Mouse (Mus musculus) hindbrain, embryonic 10.5 days (tissue): ENCODE results near the gene Gfod1. TPM values are rescaled to one million over a fixed set of nuclear protein-coding genes. Genes with fewer than 3 reads are reported as not detected.

ENCODE experiments used
- DNase-seq: peaks from one replicate; pipeline ENCODE4 v3.0.0-alpha.2; 2017; ENCODE audit warnings: low spot score
- H3K27ac ChIP-seq: fragments of 300-500 bp; sonication (generic); 2 replicates; pipeline ENCODE4 v1.5.1; 2016; ENCODE audit warnings: mild to moderate bottlenecking, moderate library complexity
- H3K27me3 ChIP-seq: fragments of 300-500 bp; sonication (generic); 2 replicates; pipeline ENCODE4 v1.6.1; 2016; ENCODE audit warnings: mild to moderate bottlenecking; ENCODE audit not compliant: poor library complexity, insufficient read depth, severe bottlenecking
- H3K36me3 ChIP-seq: fragments of 300-500 bp; sonication (generic); 2 replicates; pipeline ENCODE4 v1.6.1; 2016; ENCODE audit warnings: mild to moderate bottlenecking, moderate library complexity
- H3K4me1 ChIP-seq: fragments of 300-500 bp; sonication (generic); replicated peaks from 2 replicates; pipeline ENCODE4 v1.6.1; 2016; ENCODE audit warnings: mild to moderate bottlenecking
- H3K4me3 ChIP-seq: fragments of 300-500 bp; sonication (generic); 2 replicates; pipeline ENCODE4 v1.5.1; 2016; ENCODE audit warnings: mild to moderate bottlenecking, moderate library complexity
- H3K9me3 ChIP-seq: fragments of 300-500 bp; sonication (generic); 2 replicates; pipeline ENCODE4 v1.6.1; 2016; ENCODE audit warnings: mild to moderate bottlenecking, moderate library complexity
- WGBS: fragments of 180-500 bp; shearing (Covaris S2); methylation state at CpG from one replicate; pipeline ENCODE4 v1.1.7; 2016; 5-methylcytosine and 5-hydroxymethylcytosine counted together
- polyA plus RNA-seq: library from polyadenylated mRNA; unstranded; fragments of >200 nt; fragmentation: Nextera tagmentation; extraction: Ambion mirVana; gene quantifications from 2 replicates; pipeline ENCODE4 v1.2.1, GENCODE M21; 2016

Gfod1 gene
- polyA plus RNA-seq, 1 experiment from 2014 or later = 0.43 TPM

DNA sequence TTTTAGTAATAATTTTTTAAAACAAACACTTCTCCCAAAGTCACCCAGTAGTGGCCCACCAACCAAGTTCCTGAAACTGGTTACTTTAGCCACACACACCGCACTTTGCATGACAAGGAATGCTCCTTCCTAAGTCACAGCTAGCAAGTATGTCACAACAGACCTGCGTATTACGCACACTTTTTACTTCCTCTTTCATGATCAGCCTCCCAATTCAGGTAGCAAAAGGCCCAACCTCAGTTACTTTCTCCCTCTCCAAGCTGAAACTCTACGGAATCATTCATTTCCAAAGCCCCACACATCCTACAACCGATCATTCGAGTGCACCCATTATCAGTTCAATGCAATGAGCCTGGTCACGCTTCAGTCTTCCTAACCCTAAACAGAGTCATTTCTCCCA lies 8.3 kb downstream of the Gfod1 start:
- DNase-seq = no peak
- Histone ChIP-seq H3K27me3 (peaks cover 39% of the 10 kb centered on the region), H3K27ac (no peak overlapping the region), H3K36me3 (no peaks in the 10 kb centered on the region), H3K9me3 (no peaks in the 10 kb centered on the region), H3K4me1 (no peaks in the 10 kb centered on the region; the same call in 1 of the 2 replicates), H3K4me3 (no peak overlapping the region)
- WGBS = 87% methylated on average over 7 of the region's 7 CpGs

- 63% methylated on average over 7 of the region's 7 CpGs for WGBS
- no peaks in the 10 kb centered on the region for H3K9me3 ChIP-seq
- no peaks in the 10 kb centered on the region; the same call in 1 of the 2 replicates for H3K4me1 ChIP-seq
- DNase-seq = no peak
- H3K27ac ChIP-seq = no peak overlapping the region
- no peak overlapping the region for H3K4me3 ChIP-seq
- H3K36me3 ChIP-seq = no peaks in the 10 kb centered on the region
- peaks cover 33% of the 10 kb centered on the region for H3K27me3 ChIP-seq
Measured at GRCm38 (mm10) chr13:43294957-43295590, 8.9 kb downstream of the Gfod1 start.

DNA sequence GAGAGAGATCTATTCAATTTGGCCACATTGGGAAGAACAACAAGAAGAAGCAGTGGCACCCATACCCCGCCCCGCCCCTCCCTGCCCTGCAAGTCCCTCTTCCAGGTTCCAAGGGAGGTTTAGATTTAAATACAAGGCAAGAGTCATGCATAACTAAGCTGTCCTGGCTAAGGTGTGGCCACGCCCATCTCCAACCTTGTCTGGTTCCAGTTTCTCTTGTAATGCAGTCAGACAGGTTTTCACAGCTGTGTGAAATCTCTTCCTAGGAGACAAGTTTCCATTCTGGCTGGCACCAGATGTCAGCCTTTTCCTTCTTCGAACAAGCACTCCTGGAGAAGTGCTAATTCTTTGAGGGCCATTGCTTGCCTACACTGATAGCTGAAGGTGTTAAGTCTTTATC lies 11.1 kb downstream of the Gfod1 start:
- no peak for DNase-seq
- WGBS = 76% methylated on average over 4 of the region's 4 CpGs
- Histone ChIP-seq H3K4me1 (peaks cover 13% of the 10 kb centered on the region), H3K27me3 (peaks cover 18% of the 10 kb centered on the region), H3K27ac (no peak overlapping the region), H3K9me3 (no peaks in the 10 kb centered on the region), H3K4me3 (no peak overlapping the region), H3K36me3 (no peaks in the 10 kb centered on the region)

- H3K36me3 ChIP-seq = no peaks in the 10 kb centered on the region
- H3K27ac ChIP-seq = peak overlapping the region; percentile 35
- DNase-seq = no peak
- H3K9me3 ChIP-seq = no peaks in the 10 kb centered on the region
- H3K4me3 ChIP-seq = no peak overlapping the region
- H3K27me3 ChIP-seq = no peaks in the 10 kb centered on the region
- WGBS = 76% methylated on average over 6 of the region's 6 CpGs
- H3K4me1 ChIP-seq = peaks cover 13% of the 10 kb centered on the region
Measured at GRCm38 (mm10) chr13:43289076-43289475, 14.9 kb downstream of the Gfod1 start.

- H3K27ac ChIP-seq = peak overlapping the region; percentile 56; the same call in 1 of the 2 replicates
- WGBS = 76% methylated on average over 4 of the region's 4 CpGs
- no peak for DNase-seq
- peaks cover 13% of the 10 kb centered on the region for H3K4me1 ChIP-seq
- no peaks in the 10 kb centered on the region for H3K9me3 ChIP-seq
- no peaks in the 10 kb centered on the region for H3K36me3 ChIP-seq
- no peak overlapping the region for H3K4me3 ChIP-seq
- H3K27me3 ChIP-seq = no peaks in the 10 kb centered on the region
Measured at GRCm38 (mm10) chr13:43288444-43288843, 15.5 kb downstream of the Gfod1 start.

DNA sequence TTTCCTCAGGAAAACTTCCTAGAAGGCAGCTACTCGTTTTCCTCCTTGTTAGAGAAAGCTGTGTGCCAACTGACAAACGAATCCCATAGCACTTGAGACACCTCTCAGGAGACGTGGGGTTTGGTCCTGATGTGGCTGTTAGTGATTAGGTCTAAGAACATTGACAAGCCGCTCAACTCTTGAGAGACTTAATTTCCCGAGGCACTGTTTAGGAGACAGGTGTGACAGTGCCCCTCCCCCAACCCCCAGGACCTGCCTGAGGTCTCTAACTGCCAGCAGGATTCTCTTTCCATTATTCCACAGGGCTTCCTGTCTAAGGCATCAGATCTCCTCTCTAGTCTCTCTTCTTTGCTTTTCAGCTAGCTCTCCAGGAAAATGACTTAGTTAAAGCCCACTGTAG lies 15.9 kb downstream of the Gfod1 start:
- WGBS = 46% methylated on average over 5 of the region's 5 CpGs
- H3K4me1 ChIP-seq = peaks cover 13% of the 10 kb centered on the region
- H3K4me3 ChIP-seq = no peak overlapping the region
- no peaks in the 10 kb centered on the region for H3K27me3 ChIP-seq
- no peaks in the 10 kb centered on the region for H3K36me3 ChIP-seq
- H3K9me3 ChIP-seq = no peaks in the 10 kb centered on the region
- no peak for DNase-seq
- H3K27ac ChIP-seq = peak overlapping the region; percentile 56; the same call in 1 of the 2 replicates

DNA sequence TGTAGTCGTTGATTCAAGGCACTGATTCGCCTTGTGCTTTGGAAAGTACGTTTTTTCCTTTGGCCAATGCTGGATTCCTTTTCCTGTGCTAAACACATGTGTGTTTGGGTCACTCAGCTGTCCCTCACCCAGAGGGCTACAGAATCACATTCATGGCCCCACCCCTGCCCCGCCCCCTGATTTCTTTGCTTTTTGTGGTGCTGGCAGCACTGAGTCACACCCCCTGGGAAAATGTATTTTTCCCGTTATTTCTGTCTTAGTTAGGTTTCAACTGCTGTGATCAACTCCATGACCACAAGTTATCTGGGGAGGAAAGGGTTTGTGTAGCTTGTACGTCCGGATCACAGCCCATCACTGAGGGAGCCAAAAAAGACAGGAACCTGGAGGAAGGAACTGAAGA lies 17.1 kb downstream of the Gfod1 start:
- no peak for DNase-seq
- 79% methylated on average over 7 of the region's 7 CpGs for WGBS

GRCm38 (mm10) chr13:43284711-43285151 lies 19.2 kb downstream of the Gfod1 start:
- no peak overlapping the region for H3K27ac ChIP-seq
- 78% methylated on average over 4 of the region's 4 CpGs for WGBS
- no peaks in the 10 kb centered on the region for H3K36me3 ChIP-seq
- no peaks in the 10 kb centered on the region for H3K27me3 ChIP-seq
- no peak for DNase-seq
- peaks cover 13% of the 10 kb centered on the region for H3K4me1 ChIP-seq
- no peaks in the 10 kb centered on the region for H3K9me3 ChIP-seq
- no peak overlapping the region for H3K4me3 ChIP-seq

More for the DNA sequence above, 17.1 kb downstream of the Gfod1 start:
- Histone ChIP-seq H3K4me3 (no peak overlapping the region), H3K4me1 (peaks cover 13% of the 10 kb centered on the region), H3K27ac (no peak overlapping the region), H3K36me3 (no peaks in the 10 kb centered on the region), H3K27me3 (no peaks in the 10 kb centered on the region), H3K9me3 (no peaks in the 10 kb centered on the region)

DNA sequence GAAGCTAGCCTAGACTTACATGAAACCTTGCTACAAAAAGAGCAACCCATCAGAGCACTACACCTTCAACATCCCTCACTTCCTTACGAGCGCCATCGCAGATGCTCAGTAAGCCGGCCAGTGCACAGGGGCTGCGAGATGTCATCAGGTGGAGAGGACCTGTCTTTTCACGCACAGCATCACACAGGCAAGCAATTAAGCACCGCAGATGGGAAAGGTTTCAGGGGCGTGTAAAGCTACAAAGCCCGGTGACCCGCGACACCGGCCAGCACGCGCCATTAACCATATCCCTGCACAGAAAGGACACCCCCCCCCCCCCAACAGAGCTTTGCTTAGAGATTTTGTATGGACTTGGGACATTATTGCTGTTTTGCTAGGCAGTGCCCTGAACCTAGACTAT lies 30.1 kb downstream of the Gfod1 start:
- peaks cover 4% of the 10 kb centered on the region; the same call in 1 of the 2 replicates for H3K9me3 ChIP-seq
- no peak overlapping the region for H3K4me3 ChIP-seq
- H3K27me3 ChIP-seq = peaks cover 14% of the 10 kb centered on the region
- DNase-seq = no peak
- no peaks in the 10 kb centered on the region for H3K36me3 ChIP-seq
- 76% methylated on average over 14 of the region's 14 CpGs for WGBS
- H3K4me1 ChIP-seq = peaks cover 15% of the 10 kb centered on the region
- H3K27ac ChIP-seq = no peak overlapping the region

- Histone ChIP-seq H3K4me1 (peaks cover 23% of the 10 kb centered on the region), H3K4me3 (no peak overlapping the region), H3K36me3 (no peaks in the 10 kb centered on the region), H3K9me3 (peaks cover 4% of the 10 kb centered on the region; the same call in 1 of the 2 replicates), H3K27ac (no peak overlapping the region), H3K27me3 (peaks cover 14% of the 10 kb centered on the region)
- WGBS = 86% methylated on average over 13 of the region's 13 CpGs
- DNase-seq = no peak
Measured at GRCm38 (mm10) chr13:43272303-43273135, 31.5 kb downstream of the Gfod1 start.

DNA sequence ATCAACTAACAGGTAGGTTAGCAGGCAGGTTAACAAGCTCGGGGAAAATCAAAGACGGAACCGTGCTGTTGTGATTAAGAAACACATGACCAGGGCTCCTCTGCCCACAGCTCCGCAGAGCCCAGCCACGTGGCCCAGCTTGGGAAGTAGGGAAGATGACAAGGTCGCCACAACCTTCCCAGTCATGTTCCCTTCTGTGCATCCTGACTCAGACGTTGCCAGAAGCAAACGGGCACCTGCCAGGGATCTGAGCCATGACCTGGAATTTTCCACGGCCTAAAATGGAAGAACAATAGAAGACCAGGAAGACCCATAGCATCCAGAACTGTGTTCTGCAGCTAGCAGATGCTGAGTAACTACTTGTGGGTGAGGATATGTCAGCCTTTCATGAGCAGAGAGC lies 32.5 kb downstream of the Gfod1 start:
- no peak for DNase-seq
- Histone ChIP-seq H3K4me1 (peaks cover 23% of the 10 kb centered on the region), H3K36me3 (no peaks in the 10 kb centered on the region), H3K27ac (no peak overlapping the region), H3K9me3 (no peaks in the 10 kb centered on the region), H3K4me3 (no peak overlapping the region), H3K27me3 (peaks cover 14% of the 10 kb centered on the region)
- WGBS = 85% methylated on average over 9 of the region's 9 CpGs

- Histone ChIP-seq H3K27me3 (peaks cover 14% of the 10 kb centered on the region), H3K36me3 (no peaks in the 10 kb centered on the region), H3K4me1 (peaks cover 28% of the 10 kb centered on the region), H3K4me3 (no peak overlapping the region), H3K9me3 (no peaks in the 10 kb centered on the region), H3K27ac (no peak overlapping the region)
- DNase-seq = no peak
- WGBS = 79% methylated on average over 10 of the region's 10 CpGs
Measured at GRCm38 (mm10) chr13:43270220-43270597, 33.8 kb downstream of the Gfod1 start.
